Mouse (Mus musculus) CH12.LX (cell line): ENCODE measurements around the gene Plch2. TPM values are rescaled to one million over a fixed set of nuclear protein-coding genes. Genes with fewer than 3 reads are reported as not detected.

Experiments used
- DNase-seq: peaks from one replicate; pipeline ENCODE4 v3.0.0-alpha.2; 2013; ENCODE audit errors: extremely low read depth
- H3K27ac ChIP-seq: 2 replicates; pipeline ENCODE4 v1.5.1; 2012; ENCODE audit warnings: low read depth, mild to moderate bottlenecking, control low read depth, moderate library complexity; ENCODE audit not compliant: insufficient read depth
- H3K27me3 ChIP-seq: replicated peaks from 2 replicates; pipeline ENCODE3; 2012; ENCODE audit warnings: inconsistent platforms
- H3K36me3 ChIP-seq, 2 experiments: replicated peaks in 1 of 2; 2 replicates each; pipeline versions ENCODE3 to v1.6.1; 2012; ENCODE audit warnings: inconsistent platforms in 1 of 2, low read length in 1 of 2, mild to moderate bottlenecking in 1 of 2, mixed read lengths in 1 of 2, moderate library complexity in 1 of 2; ENCODE audit not compliant: control insufficient read depth in 1 of 2, insufficient read depth in 1 of 2
- H3K4me1 ChIP-seq, 2 experiments: 2 replicates each; pipeline ENCODE4 v1.6.1; 2012; ENCODE audit warnings: inconsistent platforms in 1 of 2, moderate library complexity in 1 of 2; ENCODE audit not compliant: insufficient read depth in 2 of 2, control insufficient read depth in 1 of 2
- H3K4me2 ChIP-seq: 2 replicates; pipeline ENCODE4 v1.6.1; 2012; ENCODE audit warnings: low read depth, mild to moderate bottlenecking, control low read depth; ENCODE audit not compliant: poor library complexity, insufficient read depth, severe bottlenecking
- H3K4me3 ChIP-seq, 3 experiments: fragments of 150-350 bp in 1 of 3; sonication (generic) in 1 of 3; replicated peaks in 1 of 3; 2 replicates each; pipeline versions ENCODE3 to v1.5.1; 2011 to 2012; ENCODE audit warnings: low read depth in 2 of 3, low read length in 2 of 3, mild to moderate bottlenecking in 2 of 3, moderate library complexity in 2 of 3, control low read depth in 1 of 3, improper control_type of control experiment in 1 of 3, inconsistent platforms in 1 of 3, mixed read lengths in 1 of 3; ENCODE audit not compliant: poor library complexity in 1 of 3
- H3K79me2 ChIP-seq: replicated peaks from 2 replicates; pipeline ENCODE4 v1.6.1; 2012; ENCODE audit warnings: mild to moderate bottlenecking, moderate library complexity; ENCODE audit not compliant: control insufficient read depth, poor library complexity, insufficient read depth, severe bottlenecking; ENCODE audit errors: extremely low read depth
- H3K9ac ChIP-seq: 2 replicates; pipeline ENCODE4 v1.6.1; 2012; ENCODE audit warnings: low read depth, mild to moderate bottlenecking, control low read depth, moderate library complexity; ENCODE audit not compliant: insufficient read depth
- H3K9me3 ChIP-seq: replicated peaks from 2 replicates; pipeline ENCODE3; 2012; ENCODE audit warnings: low read length, inconsistent platforms, mixed read lengths
- BHLHE40 ChIP-seq: IDR thresholded peaks from 2 replicates; pipeline ENCODE4 v1.6.1; 2011; ENCODE audit warnings: mild to moderate bottlenecking, low read depth, low read length, improper control_type of control experiment
- CHD1 ChIP-seq: IDR thresholded peaks from 2 replicates; pipeline ENCODE4 v1.6.1; 2012; ENCODE audit warnings: low read depth, low read length, improper control_type of control experiment, inconsistent platforms
- CHD2 ChIP-seq: IDR thresholded peaks from 2 replicates; pipeline ENCODE4 v1.6.1; 2011; ENCODE audit warnings: low read length, improper control_type of control experiment
- E2F4 ChIP-seq: IDR thresholded peaks from 2 replicates; pipeline ENCODE4 v1.6.1; 2011; ENCODE audit warnings: low read depth, low read length, improper control_type of control experiment; ENCODE audit not compliant: insufficient replicate concordance
- GABPA ChIP-seq: IDR thresholded peaks from 2 replicates; pipeline ENCODE4 v1.6.1; 2012; ENCODE audit warnings: low read depth, low read length, improper control_type of control experiment, inconsistent platforms; ENCODE audit not compliant: insufficient replicate concordance
- JUN ChIP-seq: IDR thresholded peaks from 2 replicates; pipeline ENCODE4 v1.6.1; 2011; ENCODE audit warnings: low read depth, mild to moderate bottlenecking, low read length, improper control_type of control experiment, moderate library complexity; ENCODE audit not compliant: insufficient read depth
- JUND ChIP-seq: conservative IDR thresholded peaks from 2 replicates; pipeline ENCODE4 v1.6.1; 2011; ENCODE audit warnings: low read depth, low read length, improper control_type of control experiment
- MAX ChIP-seq: IDR thresholded peaks from 2 replicates; pipeline ENCODE4 v1.6.1; 2011; ENCODE audit warnings: low read length, improper control_type of control experiment
- MAZ ChIP-seq: IDR thresholded peaks from 2 replicates; pipeline ENCODE4 v1.6.1; 2012; ENCODE audit warnings: low read depth, mild to moderate bottlenecking, inconsistent platforms, low read length, improper control_type of control experiment, moderate library complexity
- MEF2A ChIP-seq: IDR thresholded peaks from 2 replicates; pipeline ENCODE4 v1.6.1; 2014; ENCODE audit warnings: low read depth, mild to moderate bottlenecking, inconsistent platforms, low read length, improper control_type of control experiment, borderline replicate concordance
- MYC ChIP-seq: IDR thresholded peaks from 2 replicates; pipeline ENCODE4 v1.6.1; 2011; ENCODE audit warnings: low read depth, mild to moderate bottlenecking, improper control_type of control experiment, low read length
- POLR2A ChIP-seq: IDR thresholded peaks from 2 replicates; pipeline ENCODE4 v1.6.1; 2011; ENCODE audit warnings: low read depth, mild to moderate bottlenecking, improper control_type of control experiment, low read length
- POLR2AphosphoS2 ChIP-seq: IDR thresholded peaks from 2 replicates; pipeline ENCODE4 v1.6.1; 2011; ENCODE audit warnings: low read depth, low read length, improper control_type of control experiment
- SIN3A ChIP-seq: IDR thresholded peaks from 2 replicates; pipeline ENCODE4 v1.6.1; 2012; ENCODE audit warnings: low read length, improper control_type of control experiment, inconsistent platforms
- UBTF ChIP-seq: IDR thresholded peaks from 2 replicates; pipeline ENCODE4 v1.6.1; 2012; ENCODE audit warnings: low read depth, mild to moderate bottlenecking, inconsistent platforms, low read length, improper control_type of control experiment, moderate library complexity
- USF2 ChIP-seq: conservative IDR thresholded peaks from 2 replicates; pipeline ENCODE4 v1.6.1; 2011; ENCODE audit warnings: low read depth, low read length, improper control_type of control experiment
- ZC3H11A ChIP-seq: IDR thresholded peaks from 2 replicates; pipeline ENCODE4 v1.6.1; 2012; ENCODE audit warnings: low read depth, mild to moderate bottlenecking, inconsistent platforms, low read length, improper control_type of control experiment
- dilution Hi-C: fragments of 300-500 bp; cut with MboI; formaldehyde crosslinking; loops from 2 replicates; pipeline ENCODE4 v1.14.3; 2020; ENCODE audit warnings: low sequenced_read_pairs; ENCODE audit not compliant: extremely low pct_unique_long_range_greater_than_20kb, extremely low pct_ligation_motif_present
- in situ Hi-C: fragments of 300-500 bp; cut with MboI; formaldehyde crosslinking; loops from 3 replicates; pipeline ENCODE4 v1.14.3; 2019; ENCODE audit warnings: low sequenced_read_pairs, low pct_ligation_motif_present, low pct_unique_long_range_greater_than_20kb, mixed read lengths
- polyA plus RNA-seq: library from polyadenylated mRNA; unstranded; fragments of >175 nt; gene quantifications from 2 replicates; pipeline ENCODE4 v1.2.1, GENCODE M21; 2012; ENCODE audit warnings: low read depth; ENCODE audit not compliant: insufficient read length
- total RNA-seq, 2 experiments: library from RNA; depleted of rRNA; stranded (reverse); fragments of 300-350 nt in 1 of 2; fragments of >200 nt in 1 of 2; gene quantifications; 2 replicates each; pipeline ENCODE4 v1.2.3; 2012 to 2014

Gene Plch2
- total and polyA plus RNA-seq, 3 experiments = 0.04 to 0.47 (median 0.17) TPM

- DNase-seq = no peak
- H3K9me3 ChIP-seq = no peaks in the 10 kb centered on the region
- H3K4me1 ChIP-seq = peaks cover 0 to 5% of the 10 kb centered on the region in 2 experiments; a peak in 1 of 4 replicates
- in situ Hi-C loops (no loop called here), dilution Hi-C loops (no loop called here)
- H3K4me2 ChIP-seq = no peak overlapping the region
- H3K27me3 ChIP-seq = peaks cover 98% of the 10 kb centered on the region
- H3K36me3 ChIP-seq = no peaks in the 10 kb centered on the region
- no peaks in the 10 kb centered on the region for H3K79me2 ChIP-seq
- H3K9ac ChIP-seq = no peak overlapping the region
- H3K4me3 ChIP-seq = no peak overlapping the region
- H3K27ac ChIP-seq = no peak overlapping the region
- TF ChIP-seq POLR2AphosphoS2 (no peak), SIN3A (no peak), UBTF (no peak), MAZ (no peak), MYC (no peak), E2F4 (no peak), ZC3H11A (no peak), MAX (no peak), JUND (no peak), CHD1 (no peak), MEF2A (no peak), USF2 (no peak), POLR2A (no peak), GABPA (no peak), BHLHE40 (no peak)
Observed at GRCm38 (mm10) chr4:155018066-155018465, 38.5 kb downstream of the Plch2 start.

- in situ Hi-C loops = no loop called here
- Histone ChIP-seq H3K9ac (no peak overlapping the region), H3K27me3 (peaks cover 96% of the 10 kb centered on the region)
Observed at GRCm38 (mm10) chr4:155017253-155017878, 39.2 kb downstream of the Plch2 start.

More at GRCm38 (mm10) chr4:155017253-155017878, 39.2 kb downstream of the Plch2 start:
- Histone ChIP-seq H3K27ac (no peak overlapping the region), H3K79me2 (no peaks in the 10 kb centered on the region), H3K36me3 (no peaks in the 10 kb centered on the region), H3K4me1 (peaks cover 0 to 7% of the 10 kb centered on the region in 2 experiments; a peak in 1 of 4 replicates), H3K9me3 (no peaks in the 10 kb centered on the region), H3K4me2 (no peak overlapping the region), H3K4me3 (no peak overlapping the region)
- no peak for DNase-seq
- TF ChIP-seq JUN (no peak), CHD2 (no peak)
- dilution Hi-C loops = no loop called here
